Mouse (Mus musculus) skeletal muscle tissue, adult 2 months (tissue): ENCODE results near the gene Hba-a1.
"Not testable (repeated sequence)": the region's sequence is repeated elsewhere in the genome, so short reads cannot be mapped to it uniquely, and the experiment has no call there.

Experiments
- DNase-seq: peaks from one replicate; pipeline ENCODE4 v3.0.0-alpha.2; 2012; ENCODE audit warnings: low read depth, low spot score

Hba-a1 gene

GRCm38 (mm10) chr11:32262674-32263415 is 20.5 kb upstream of the Hba-a1 start:
- DNase-seq: no peak

- DNase-seq: no peak
Observed at GRCm38 (mm10) chr11:32265117-32265738, 18.1 kb upstream of the Hba-a1 start.

- no peak for DNase-seq
Observed at GRCm38 (mm10) chr11:32266194-32266593, 17.1 kb upstream of the Hba-a1 start.

- DNase-seq: no peak
Observed at GRCm38 (mm10) chr11:32266776-32267175, 16.5 kb upstream of the Hba-a1 start.

GRCm38 (mm10) chr11:32267188-32267884 is 16.0 kb upstream of the Hba-a1 start, which contains the start of gene Nprl3:
TSS of gene Nprl3 (minus strand) at chr11:32267707.
- peak; percentile 95 for DNase-seq

GRCm38 (mm10) chr11:32267964-32268363 is 15.3 kb upstream of the Hba-a1 start:
- no peak for DNase-seq

GRCm38 (mm10) chr11:32268952-32269351 is 14.4 kb upstream of the Hba-a1 start:
- DNase-seq: no peak

- no peak for DNase-seq
Observed at GRCm38 (mm10) chr11:32271178-32271577, 12.1 kb upstream of the Hba-a1 start.

- no peak for DNase-seq
Observed at GRCm38 (mm10) chr11:32276347-32276746, 7.0 kb upstream of the Hba-a1 start, which contains the start of gene Hba-x. TSS of gene Hba-x (plus strand) at chr11:32276400.

GRCm38 (mm10) chr11:32277736-32278457 is 5.4 kb upstream of the Hba-a1 start:
- DNase-seq: no peak

- no peak for DNase-seq
Observed at GRCm38 (mm10) chr11:32278458-32278957, 4.8 kb upstream of the Hba-a1 start.

GRCm38 (mm10) chr11:32280646-32281045 is 2.7 kb upstream of the Hba-a1 start:
- DNase-seq: no peak

- DNase-seq: no peak
Observed at GRCm38 (mm10) chr11:32281416-32282144, 1.7 kb upstream of the Hba-a1 start.

GRCm38 (mm10) chr11:32284582-32284981 is 1.3 kb downstream of the Hba-a1 start:
- DNase-seq: not testable (repeated sequence)

GRCm38 (mm10) chr11:32285031-32285775 is 1.9 kb downstream of the Hba-a1 start:
- no peak for DNase-seq

GRCm38 (mm10) chr11:32285887-32286286 is 2.6 kb downstream of the Hba-a1 start:
- DNase-seq: not testable (repeated sequence)

- DNase-seq: peak; percentile 34
Observed at GRCm38 (mm10) chr11:32286695-32287492, 3.6 kb downstream of the Hba-a1 start, which contains the start of gene Hbq1b. TSS of gene Hbq1b (plus strand) at chr11:32286965.

- DNase-seq: no peak
Observed at GRCm38 (mm10) chr11:32287493-32287825, 4.1 kb downstream of the Hba-a1 start.

GRCm38 (mm10) chr11:32292819-32293218 is 9.5 kb downstream of the Hba-a1 start:
- DNase-seq: not testable (repeated sequence)
